Mouse (Mus musculus) MEL (cell line): ENCODE results near the gene Chchd5. TPM values are rescaled to one million over a fixed set of nuclear protein-coding genes. Genes with fewer than 3 reads are reported as not detected.

ENCODE experiments used
- DNase-seq: peaks from one replicate; pipeline ENCODE4 v3.0.0; 2011; ENCODE audit warnings: low read depth, low spot score
- H3K27ac ChIP-seq: 2 replicates; pipeline ENCODE4 v1.5.1; 2012; ENCODE audit warnings: low read depth, mild to moderate bottlenecking, control low read depth, low read length, moderate library complexity; ENCODE audit not compliant: control insufficient read depth
- H3K27me3 ChIP-seq, 2 experiments: fragments of 150-350 bp in 1 of 2; sonication (generic) in 1 of 2; 2 replicates each; pipeline ENCODE4 v1.6.1; 2012; ENCODE audit warnings: low read length in 2 of 2, mild to moderate bottlenecking in 2 of 2, improper control_type of control experiment in 1 of 2, moderate library complexity in 1 of 2; ENCODE audit not compliant: insufficient read depth in 2 of 2, control insufficient read depth in 1 of 2
- H3K36me3 ChIP-seq, 2 experiments: 2 replicates each; pipeline ENCODE4 v1.6.1; 2012 to 2014; ENCODE audit warnings: low read length in 2 of 2, improper control_type of control experiment in 1 of 2, inconsistent platforms in 1 of 2, mild to moderate bottlenecking in 1 of 2; ENCODE audit not compliant: insufficient read depth in 2 of 2, control insufficient read depth in 1 of 2
- H3K4me1 ChIP-seq, 2 experiments: fragments of 150-350 bp in 1 of 2; sonication (generic) in 1 of 2; 2 replicates each; pipeline ENCODE4 v1.6.1; 2012; ENCODE audit warnings: low read length in 2 of 2, improper control_type of control experiment in 1 of 2, mild to moderate bottlenecking in 1 of 2; ENCODE audit not compliant: insufficient read depth in 2 of 2, control insufficient read depth in 1 of 2
- H3K4me3 ChIP-seq, 2 experiments: fragments of 150-350 bp in 1 of 2; sonication (generic) in 1 of 2; 2 replicates each; pipeline ENCODE4 v1.5.1; 2012; ENCODE audit warnings: low read depth in 2 of 2, low read length in 2 of 2, mild to moderate bottlenecking in 2 of 2, moderate library complexity in 2 of 2, control low read depth in 1 of 2, improper control_type of control experiment in 1 of 2; ENCODE audit not compliant: control insufficient read depth in 1 of 2, insufficient read depth in 1 of 2
- H3K79me2 ChIP-seq: 2 replicates; pipeline ENCODE4 v1.6.1; 2012; ENCODE audit warnings: mild to moderate bottlenecking, low read length, moderate library complexity; ENCODE audit not compliant: control insufficient read depth, poor library complexity, insufficient read depth
- H3K9ac ChIP-seq: 2 replicates; pipeline ENCODE4 v1.6.1; 2012; ENCODE audit warnings: low read depth, mild to moderate bottlenecking, control low read depth, low read length, moderate library complexity; ENCODE audit not compliant: control insufficient read depth, poor library complexity, severe bottlenecking
- H3K9me3 ChIP-seq: fragments of 150-350 bp; sonication (generic); replicated peaks from 2 replicates; pipeline ENCODE4 v1.6.1; 2012; ENCODE audit warnings: mild to moderate bottlenecking, low read length, improper control_type of control experiment, moderate library complexity; ENCODE audit not compliant: insufficient read depth
- CHD2 ChIP-seq: IDR thresholded peaks from 2 replicates; pipeline ENCODE4 v1.6.1; 2011; ENCODE audit warnings: low read length, improper control_type of control experiment
- CTCF ChIP-seq, 3 experiments: IDR thresholded peaks in 2 of 3; conservative IDR thresholded peaks in 1 of 3; 2 replicates each; pipeline ENCODE4 v1.5.1; 2011 to 2012; ENCODE audit warnings: low read length in 3 of 3, low read depth in 2 of 3, mild to moderate bottlenecking in 2 of 3, improper control_type of control experiment in 1 of 3, inconsistent platforms in 1 of 3, mixed read lengths in 1 of 3, moderate library complexity in 1 of 3; ENCODE audit not compliant: control insufficient read depth in 1 of 3, insufficient read depth in 1 of 3, poor library complexity in 1 of 3, severe bottlenecking in 1 of 3
- EP300 ChIP-seq, 2 experiments: IDR thresholded peaks; 2 replicates each; pipeline ENCODE4 v1.6.1; 2011; ENCODE audit warnings: improper control_type of control experiment in 2 of 2, low read length in 2 of 2, low read depth in 1 of 2, mild to moderate bottlenecking in 1 of 2
- GABPA ChIP-seq: IDR thresholded peaks from 2 replicates; pipeline ENCODE4 v1.6.1; 2012; ENCODE audit warnings: low read depth, mild to moderate bottlenecking, inconsistent platforms, low read length, improper control_type of control experiment, moderate library complexity
- KAT2A ChIP-seq: conservative IDR thresholded peaks from 2 replicates; pipeline ENCODE4 v1.6.1; 2012; ENCODE audit warnings: low read depth, low read length, improper control_type of control experiment, inconsistent platforms
- MYC ChIP-seq: IDR thresholded peaks from 2 replicates; pipeline ENCODE4 v1.6.1; 2011; ENCODE audit warnings: low read depth, mild to moderate bottlenecking, low read length, improper control_type of control experiment, moderate library complexity
- NELFE ChIP-seq: IDR thresholded peaks from 2 replicates; pipeline ENCODE4 v1.6.1; 2011; ENCODE audit warnings: low read depth, low read length, improper control_type of control experiment
- RAD21 ChIP-seq: IDR thresholded peaks from 2 replicates; pipeline ENCODE4 v1.6.1; 2011; ENCODE audit warnings: mild to moderate bottlenecking, low read depth, low read length, improper control_type of control experiment
- SMC3 ChIP-seq: IDR thresholded peaks from 2 replicates; pipeline ENCODE4 v1.6.1; 2011; ENCODE audit warnings: low read depth, low read length, improper control_type of control experiment
- TCF12 ChIP-seq: IDR thresholded peaks from 2 replicates; pipeline ENCODE4 v1.6.1; 2014; ENCODE audit warnings: low read depth, mild to moderate bottlenecking, inconsistent platforms, low read length, improper control_type of control experiment, moderate library complexity
- UBTF ChIP-seq: IDR thresholded peaks from 2 replicates; pipeline ENCODE4 v1.6.1; 2012; ENCODE audit warnings: low read depth, mild to moderate bottlenecking, inconsistent platforms, low read length, improper control_type of control experiment, moderate library complexity, borderline replicate concordance; ENCODE audit not compliant: insufficient read depth
- USF2 ChIP-seq, 2 experiments: IDR thresholded peaks; 2 replicates each; pipeline ENCODE4 v1.6.1; 2011 to 2012; ENCODE audit warnings: improper control_type of control experiment in 2 of 2, low read length in 2 of 2, borderline replicate concordance in 1 of 2, inconsistent platforms in 1 of 2, low read depth in 1 of 2, mild to moderate bottlenecking in 1 of 2; ENCODE audit not compliant: insufficient read depth in 1 of 2
- ZC3H11A ChIP-seq: IDR thresholded peaks from 2 replicates; pipeline ENCODE4 v1.6.1; 2012; ENCODE audit warnings: low read depth, mild to moderate bottlenecking, inconsistent platforms, low read length, improper control_type of control experiment
- ZKSCAN1 ChIP-seq: IDR thresholded peaks from 2 replicates; pipeline ENCODE4 v1.6.1; 2012; ENCODE audit warnings: low read depth, mild to moderate bottlenecking, inconsistent platforms, low read length, improper control_type of control experiment, moderate library complexity
- ZMIZ1 ChIP-seq: IDR thresholded peaks from 2 replicates; pipeline ENCODE4 v1.6.1; 2012; ENCODE audit warnings: low read depth, mild to moderate bottlenecking, inconsistent platforms, low read length, improper control_type of control experiment, moderate library complexity
- ZNF384 ChIP-seq: IDR thresholded peaks from 2 replicates; pipeline ENCODE4 v1.6.1; 2012; ENCODE audit warnings: low read depth, mild to moderate bottlenecking, inconsistent platforms, low read length, improper control_type of control experiment
- polyA plus RNA-seq, 2 experiments: library from polyadenylated mRNA; stranded (reverse) in 1 of 2; unstranded in 1 of 2; fragments of >175 nt in 1 of 2; fragments of >200 nt in 1 of 2; gene quantifications; 2 replicates each; pipeline versions ENCODE4 v1.2.1 to v1.2.4; 2012; ENCODE audit warnings: low replicate concordance in 2 of 2, low read depth in 1 of 2; ENCODE audit not compliant: insufficient read length in 2 of 2, insufficient read depth in 1 of 2, missing spikeins in 1 of 2
- total RNA-seq: library from RNA; depleted of rRNA; stranded (reverse); fragments of 300-350 nt; gene quantifications from 2 replicates; pipeline ENCODE4 v1.2.3, GENCODE M21; 2012

Gene Chchd5
- total and polyA plus RNA-seq, 3 experiments, result 15.9 to 23.7 TPM; not detected in 1

GRCm38 (mm10) chr2:129116368-129116739, 13.1 kb upstream of the Chchd5 start (continued):
- TF ChIP-seq ZC3H11A, result no peak

GRCm38 (mm10) chr2:129118061-129118460, 11.4 kb upstream of the Chchd5 start:
- TF ChIP-seq RAD21 (no peak), NELFE (no peak), USF2 (IDR thresholded peaks at IDR 0.05; ENCODE audit: borderline replicate concordance in 1 of 2, insufficient read depth in 1 of 2, low read depth in 1 of 2, low read length in 2 of 2) (no peak), CTCF (IDR thresholded peaks at IDR 0.05 in 2 of 3, conservative IDR thresholded peaks at IDR 0.05 in 1 of 3; ENCODE audit: control insufficient read depth in 1 of 3, insufficient read depth in 1 of 3, low read depth in 2 of 3, low read length in 3 of 3, poor library complexity in 1 of 3, severe bottlenecking in 1 of 3) (no peak), KAT2A (no peak), UBTF (no peak), TCF12 (no peak), EP300 (IDR thresholded peaks at IDR 0.05; ENCODE audit: low read depth in 1 of 2, low read length in 2 of 2) (no peak), ZMIZ1 (no peak), SMC3 (no peak), ZNF384 (no peak), ZKSCAN1 (no peak), MYC (no peak), CHD2 (no peak)
- TF ChIP-seq, all 39 proteins: peak for 0
- no peak overlapping the region for H3K4me3 ChIP-seq
- no peaks in the 10 kb centered on the region for H3K9me3 ChIP-seq
- no peak overlapping the region for H3K9ac ChIP-seq
- DNase-seq, result no peak
- H3K79me2 ChIP-seq, result no peaks in the 10 kb centered on the region
- H3K4me1 ChIP-seq, result no peaks in the 10 kb centered on the region
- peaks cover 0 to 25% of the 10 kb centered on the region in 2 experiments; a peak in 2 of 4 replicates for H3K36me3 ChIP-seq
- H3K27ac ChIP-seq, result no peak overlapping the region
- no peaks in the 10 kb centered on the region for H3K27me3 ChIP-seq

GRCm38 (mm10) chr2:129121986-129122385, 7.5 kb upstream of the Chchd5 start:
- no peaks in the 10 kb centered on the region for H3K9me3 ChIP-seq
- H3K27me3 ChIP-seq, result no peaks in the 10 kb centered on the region
- H3K79me2 ChIP-seq, result no peaks in the 10 kb centered on the region
- no peak overlapping the region for H3K9ac ChIP-seq
- DNase-seq, result no peak
- no peak overlapping the region for H3K27ac ChIP-seq
- no peaks in the 10 kb centered on the region for H3K4me1 ChIP-seq
- TF ChIP-seq USF2 (IDR thresholded peaks at IDR 0.05; ENCODE audit: borderline replicate concordance in 1 of 2, insufficient read depth in 1 of 2, low read depth in 1 of 2, low read length in 2 of 2), result no peak
- no peak for TF ChIP-seq ZMIZ1
- TF ChIP-seq GABPA, result no peak
- no peak for TF ChIP-seq CTCF (IDR thresholded peaks at IDR 0.05 in 2 of 3, conservative IDR thresholded peaks at IDR 0.05 in 1 of 3; ENCODE audit: control insufficient read depth in 1 of 3, insufficient read depth in 1 of 3, low read depth in 2 of 3, low read length in 3 of 3, poor library complexity in 1 of 3, severe bottlenecking in 1 of 3)
- peaks cover 0 to 27% of the 10 kb centered on the region in 2 experiments; a peak in 2 of 4 replicates for H3K36me3 ChIP-seq
- no peak overlapping the region for H3K4me3 ChIP-seq
